Mouse (Mus musculus): ENCODE data around the gene 4930524B15Rik.

The 4930524B15Rik gene

GRCm38 (mm10) chr11:31965256-31966134 is at the start of gene 4930524B15Rik:
Gene 4930524B15Rik (plus strand): TSS chr11:31965592.
- DNase-seq (ENCODE audit: low read depth, low spot score), result peak; percentile 39

- DNase-seq (ENCODE audit: low read depth, low spot score), result no peak
These were observed 47.6 kb upstream of the 4930524B15Rik start for GRCm38 (mm10) chr11:31917769-31918168.

GRCm38 (mm10) chr11:31930051-31930450 is 35.3 kb upstream of the 4930524B15Rik start:
- DNase-seq (ENCODE audit: low read depth, low spot score), result no peak

- no peak for DNase-seq (ENCODE audit: low read depth, low spot score)
These were observed 29.7 kb upstream of the 4930524B15Rik start for GRCm38 (mm10) chr11:31935652-31936051.

- DNase-seq (ENCODE audit: low read depth, low spot score), result no peak
These were observed 28.4 kb upstream of the 4930524B15Rik start for GRCm38 (mm10) chr11:31936910-31937525.

- no peak for DNase-seq (ENCODE audit: low read depth, low spot score)
These were observed 24.3 kb upstream of the 4930524B15Rik start for GRCm38 (mm10) chr11:31940898-31941639.

GRCm38 (mm10) chr11:31941640-31942638 is 23.5 kb upstream of the 4930524B15Rik start:
- DNase-seq (ENCODE audit: low read depth, low spot score), result peak; percentile 33

- no peak for DNase-seq (ENCODE audit: low read depth, low spot score)
These were observed 19.9 kb upstream of the 4930524B15Rik start for GRCm38 (mm10) chr11:31945471-31945870.

- DNase-seq (ENCODE audit: low read depth, low spot score), result peak; percentile 22
These were observed 16.7 kb upstream of the 4930524B15Rik start for GRCm38 (mm10) chr11:31948462-31949330.

- peak; percentile 78 for DNase-seq (ENCODE audit: low read depth, low spot score)
These were observed 16.0 kb upstream of the 4930524B15Rik start for GRCm38 (mm10) chr11:31949331-31949785.

- no peak for DNase-seq (ENCODE audit: low read depth, low spot score)
These were observed 5.3 kb upstream of the 4930524B15Rik start for GRCm38 (mm10) chr11:31960071-31960470.

- no peak for DNase-seq (ENCODE audit: low read depth, low spot score)
These were observed 1.4 kb upstream of the 4930524B15Rik start for GRCm38 (mm10) chr11:31963993-31964392.

- no peak for DNase-seq (ENCODE audit: low read depth, low spot score)
These were observed 8.7 kb downstream of the 4930524B15Rik start for GRCm38 (mm10) chr11:31974132-31974531.

- DNase-seq (ENCODE audit: low read depth, low spot score), result no peak
These were observed 9.4 kb downstream of the 4930524B15Rik start for GRCm38 (mm10) chr11:31974826-31975225.

- no peak for DNase-seq (ENCODE audit: low read depth, low spot score)
These were observed 10.3 kb downstream of the 4930524B15Rik start for GRCm38 (mm10) chr11:31975678-31976077.

- no peak for DNase-seq (ENCODE audit: low read depth, low spot score)
These were observed 10.7 kb downstream of the 4930524B15Rik start for GRCm38 (mm10) chr11:31976137-31976536.

- peak; percentile 41 for DNase-seq (ENCODE audit: low read depth, low spot score)
These were observed 14.7 kb downstream of the 4930524B15Rik start for GRCm38 (mm10) chr11:31980089-31980488.

GRCm38 (mm10) chr11:31981830-31982229 is 16.4 kb downstream of the 4930524B15Rik start:
- no peak for DNase-seq (ENCODE audit: low read depth, low spot score)

GRCm38 (mm10) chr11:31982247-31982943 is 17.0 kb downstream of the 4930524B15Rik start:
- peak; percentile 91 for DNase-seq (ENCODE audit: low read depth, low spot score)
